Mouse (Mus musculus) intestine, embryonic 16.5 days (tissue): ENCODE measurements around the gene Dpp9. TPM values are rescaled to one million over a fixed set of nuclear protein-coding genes. Genes with fewer than 3 reads are reported as not detected.
"Not testable (repeated sequence)": the region's sequence is repeated elsewhere in the genome, so short reads cannot be mapped to it uniquely, and the experiment has no call there.

Source experiments
- ATAC-seq: fragments of 200-750 bp; cut with Nextera tagmentation; 2 replicates; pipeline ENCODE4 v1.8.0; 2017; ENCODE audit warnings: moderate TSS enrichment, moderate library complexity
- H3K27ac ChIP-seq: fragments of 300-500 bp; sonication (generic); 2 replicates; pipeline ENCODE4 v1.5.1; 2014; ENCODE audit warnings: mild to moderate bottlenecking, low read length
- H3K27me3 ChIP-seq: fragments of 300-500 bp; sonication (generic); replicated peaks from 2 replicates; pipeline ENCODE4 v1.6.1; 2014; ENCODE audit warnings: low read length, control low read depth, mixed read lengths; ENCODE audit not compliant: control insufficient read depth, insufficient read depth
- H3K36me3 ChIP-seq: fragments of 300-500 bp; sonication (generic); 2 replicates; pipeline ENCODE4 v1.6.1; 2014; ENCODE audit warnings: low read length, control low read depth; ENCODE audit not compliant: control insufficient read depth, insufficient read depth
- H3K4me1 ChIP-seq: fragments of 300-500 bp; sonication (generic); 2 replicates; pipeline ENCODE4 v1.6.1; 2014; ENCODE audit warnings: low read length, control low read depth, mixed read lengths; ENCODE audit not compliant: control insufficient read depth, insufficient read depth
- H3K4me2 ChIP-seq: fragments of 300-500 bp; sonication (generic); 2 replicates; pipeline ENCODE4 v1.6.1; 2014; ENCODE audit warnings: low read depth, low read length, control low read depth
- H3K4me3 ChIP-seq: fragments of 300-500 bp; sonication (generic); 2 replicates; pipeline ENCODE4 v1.5.1; 2014; ENCODE audit warnings: mild to moderate bottlenecking, low read length
- H3K9ac ChIP-seq: fragments of 300-500 bp; sonication (generic); 2 replicates; pipeline ENCODE4 v1.6.1; 2014; ENCODE audit warnings: low read depth, low read length
- H3K9me3 ChIP-seq: fragments of 300-500 bp; sonication (generic); 2 replicates; pipeline ENCODE4 v1.6.1; 2016; ENCODE audit warnings: low read length, control low read depth; ENCODE audit not compliant: control insufficient read depth
- WGBS: fragments of 180-500 bp; shearing (Covaris S2); extraction: QIAGEN DNeasy Blood & Tissue Kit; methylation state at CpG from one replicate; pipeline ENCODE4 v1.1.7; 2014; 5-methylcytosine and 5-hydroxymethylcytosine counted together
- polyA plus RNA-seq: library from polyadenylated mRNA; unstranded; fragments of >200 nt; fragmentation: Nextera tagmentation; extraction: Ambion mirVana; gene quantifications from 2 replicates; pipeline ENCODE4 v1.2.1, GENCODE M21; 2015

The Dpp9 gene
- polyA plus RNA-seq, 1 experiment from 2014 or later = 33.5 TPM

- Histone ChIP-seq H3K4me1 (peaks cover 43% of the 10 kb centered on the region), H3K36me3 (peaks cover 13% of the 10 kb centered on the region), H3K4me2 (0 out of 2 replicates have a peak overlapping the region, but pooled peaks have one; percentile 95)
- WGBS = 93% methylated on average over 19 of the region's 19 CpGs
- ATAC-seq, H3K4me3 ChIP-seq, H3K27me3 ChIP-seq, H3K9me3 ChIP-seq, H3K9ac ChIP-seq, H3K27ac ChIP-seq: not testable (repeated sequence)
Measured at GRCm38 (mm10) chr17:56258269-56258668, 39.6 kb upstream of the Dpp9 start.

- peak overlapping the region; percentile 72 for H3K27ac ChIP-seq
- no peaks in the 10 kb centered on the region for H3K27me3 ChIP-seq
- ATAC-seq = peak; percentile 8
- 6% methylated on average over 58 of the region's 58 CpGs for WGBS
- H3K4me1 ChIP-seq = peaks cover 43% of the 10 kb centered on the region
- H3K4me2 ChIP-seq = peak overlapping the region; percentile 95
- peak overlapping the region; percentile 72 for H3K4me3 ChIP-seq
- no peaks in the 10 kb centered on the region for H3K9me3 ChIP-seq
- H3K9ac ChIP-seq = peak overlapping the region; percentile 78
- peaks cover 13% of the 10 kb centered on the region for H3K36me3 ChIP-seq
Measured at GRCm38 (mm10) chr17:56257181-56257894, 38.6 kb upstream of the Dpp9 start.

GRCm38 (mm10) chr17:56256239-56256881 lies 37.7 kb upstream of the Dpp9 start, which contains the start of gene Fem1a:
TSS of gene Fem1a (plus strand) at chr17:56256810.
- Histone ChIP-seq H3K9ac (peak within 1 kb of the TSS; percentile 78), H3K36me3 (peaks cover 10% of the 10 kb centered on the region), H3K27ac (peak within 1 kb of the TSS; percentile 98), H3K4me2 (peak within 1 kb of the TSS; percentile 95), H3K4me1 (peaks cover 37% of the 10 kb centered on the region), H3K9me3 (no peaks in the 10 kb centered on the region), H3K27me3 (no peaks in the 10 kb centered on the region), H3K4me3 (peak within 1 kb of the TSS; percentile 72)
- peak; percentile 90 for ATAC-seq
- WGBS = 0% methylated on average over 28 of the region's 28 CpGs

- peak; percentile 91 for ATAC-seq
- H3K27me3 ChIP-seq = no peaks in the 10 kb centered on the region
- H3K4me1 ChIP-seq = peaks cover 32% of the 10 kb centered on the region
- H3K36me3 ChIP-seq = peaks cover 5% of the 10 kb centered on the region
- peak overlapping the region; percentile 79 for H3K4me2 ChIP-seq
- H3K4me3 ChIP-seq = peak overlapping the region; percentile 72
- H3K9ac ChIP-seq = peak overlapping the region; percentile 69
- WGBS = under 1% methylated on average over 32 of the region's 32 CpGs
- no peaks in the 10 kb centered on the region for H3K9me3 ChIP-seq
- peak overlapping the region; percentile 98 for H3K27ac ChIP-seq
Measured at GRCm38 (mm10) chr17:56255863-56256238, 37.1 kb upstream of the Dpp9 start.

- no peak; the same call in 1 of the 2 replicates for ATAC-seq
- Histone ChIP-seq H3K4me2 (peak overlapping the region; percentile 41), H3K27ac (peak overlapping the region; percentile 50; the same call in 1 of the 2 replicates)
Measured at GRCm38 (mm10) chr17:56255429-56255828, 36.7 kb upstream of the Dpp9 start.

GRCm38 (mm10) chr17:56254695-56255094 lies 36.0 kb upstream of the Dpp9 start:
- Histone ChIP-seq H3K27ac (no peak overlapping the region), H3K4me2 (no peak overlapping the region), H3K27me3 (no peaks in the 10 kb centered on the region), H3K4me1 (peaks cover 22% of the 10 kb centered on the region), H3K36me3 (no peaks in the 10 kb centered on the region; the same call in 1 of the 2 replicates), H3K9me3 (no peaks in the 10 kb centered on the region), H3K9ac (no peak overlapping the region), H3K4me3 (no peak overlapping the region)
- ATAC-seq = no peak
- WGBS = 80% methylated on average over 4 of the region's 4 CpGs

More at GRCm38 (mm10) chr17:56255429-56255828, 36.7 kb upstream of the Dpp9 start:
- peaks cover 29% of the 10 kb centered on the region for H3K4me1 ChIP-seq
- peak overlapping the region; percentile 19 for H3K4me3 ChIP-seq
- H3K9me3 ChIP-seq = no peaks in the 10 kb centered on the region
- no peaks in the 10 kb centered on the region for H3K27me3 ChIP-seq
- 18% methylated on average over 9 of the region's 9 CpGs for WGBS
- H3K36me3 ChIP-seq = peaks cover 2% of the 10 kb centered on the region
- peak overlapping the region; percentile 41; the same call in 1 of the 2 replicates for H3K9ac ChIP-seq

GRCm38 (mm10) chr17:56251136-56251829 lies 32.6 kb upstream of the Dpp9 start:
- Histone ChIP-seq H3K27me3 (no peaks in the 10 kb centered on the region), H3K4me2 (no peak overlapping the region), H3K9ac (no peak overlapping the region), H3K36me3 (no peaks in the 10 kb centered on the region), H3K4me1 (no peaks in the 10 kb centered on the region), H3K27ac (no peak overlapping the region), H3K4me3 (no peak overlapping the region), H3K9me3 (no peaks in the 10 kb centered on the region)
- no peak for ATAC-seq
- 16% methylated on average over 6 of the region's 6 CpGs for WGBS

GRCm38 (mm10) chr17:56245608-56246007 lies 26.9 kb upstream of the Dpp9 start:
- H3K36me3 ChIP-seq = no peaks in the 10 kb centered on the region
- no peak overlapping the region for H3K9ac ChIP-seq
- no peak overlapping the region for H3K27ac ChIP-seq
- H3K9me3 ChIP-seq = no peaks in the 10 kb centered on the region
- 57% methylated on average over 7 of the region's 7 CpGs for WGBS
- no peaks in the 10 kb centered on the region for H3K4me1 ChIP-seq
- peaks cover 3% of the 10 kb centered on the region; the same call in 1 of the 2 replicates for H3K27me3 ChIP-seq
- ATAC-seq = no peak
- H3K4me2 ChIP-seq = no peak overlapping the region
- H3K4me3 ChIP-seq = no peak overlapping the region
